Mouse (Mus musculus) mouse embryonic stem cell (cell line): ENCODE data around the gene Ston2.

ENCODE experiments used
- in situ Hi-C, 2 experiments: fragments of 300-500 bp; cut with MboI; formaldehyde crosslinking; loops; 1 replicate in 1 of 2; 3 replicates in 1 of 2; pipeline ENCODE4 v1.14.3; 2019 to 2020; ENCODE audit warnings: low sequenced_read_pairs in 2 of 2, low pct_unique_long_range_greater_than_20kb in 1 of 2, mixed read lengths in 1 of 2; ENCODE audit not compliant: unreplicated experiment in 1 of 2

Ston2 gene

DNA sequence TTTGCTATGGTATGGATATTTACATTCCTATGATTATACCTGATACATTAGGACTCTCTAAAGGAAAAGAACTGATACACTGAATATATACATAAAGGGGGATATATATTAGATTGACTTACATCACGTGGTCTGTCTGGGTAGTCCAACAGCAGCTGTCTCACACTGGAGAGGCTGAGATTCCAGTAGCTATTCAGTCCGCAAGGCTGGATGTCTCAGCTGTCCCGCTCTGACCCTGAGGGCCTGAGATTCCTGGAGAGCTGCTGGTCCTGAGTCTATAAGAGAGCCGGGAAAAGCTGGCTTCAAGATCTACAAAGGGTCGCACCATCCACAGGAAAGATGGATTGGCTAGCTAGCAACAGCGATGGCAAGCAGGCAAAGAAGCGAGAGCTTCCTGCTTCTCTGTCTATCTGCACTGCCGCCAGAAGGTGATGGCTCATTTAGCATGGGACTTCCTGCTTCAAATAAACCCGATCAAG lies at the start of gene Ston2:
Gene Ston2, minus strand, starts transcription at position 429 of the 479 bp plus-strand sequence.
- in situ Hi-C loops, result loop anchor here (10.0 to 25.0 kb wide), 2 partner anchors 143 to 376 kb away; no protein-coding TSS in a partner anchor

DNA sequence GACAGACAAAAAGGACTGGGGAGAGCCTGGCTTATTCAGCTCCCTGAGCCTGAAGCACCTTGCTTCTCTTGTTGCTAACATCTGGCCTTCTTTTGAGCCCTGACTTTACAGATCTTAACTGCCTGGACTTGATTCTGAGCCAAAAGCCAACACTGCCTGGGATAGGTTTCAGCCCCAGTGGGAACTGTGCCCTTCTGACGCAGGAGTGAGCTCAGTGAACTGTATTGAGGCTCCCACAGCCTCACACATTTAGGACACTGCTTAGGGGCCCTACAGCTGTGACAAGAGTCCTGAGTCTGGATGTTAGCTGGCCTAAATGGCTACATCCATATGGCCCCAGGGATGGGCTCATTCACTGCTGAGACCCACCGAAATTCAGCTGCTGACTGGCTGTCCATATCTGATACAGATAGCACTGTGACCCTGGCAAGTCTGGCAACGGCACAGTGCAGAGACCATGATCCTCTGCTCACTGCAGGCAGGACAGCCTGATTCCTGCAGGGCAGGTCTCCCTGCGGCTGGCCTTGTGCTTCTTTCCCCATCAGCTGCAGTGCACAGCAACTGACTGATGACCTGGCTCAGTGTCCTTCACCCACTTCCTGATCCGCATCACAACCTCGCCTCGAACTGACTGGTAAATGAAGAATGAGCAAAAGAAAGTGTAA lies 49.3 kb upstream of the Ston2 start:
- in situ Hi-C loops, result no loop called here

DNA sequence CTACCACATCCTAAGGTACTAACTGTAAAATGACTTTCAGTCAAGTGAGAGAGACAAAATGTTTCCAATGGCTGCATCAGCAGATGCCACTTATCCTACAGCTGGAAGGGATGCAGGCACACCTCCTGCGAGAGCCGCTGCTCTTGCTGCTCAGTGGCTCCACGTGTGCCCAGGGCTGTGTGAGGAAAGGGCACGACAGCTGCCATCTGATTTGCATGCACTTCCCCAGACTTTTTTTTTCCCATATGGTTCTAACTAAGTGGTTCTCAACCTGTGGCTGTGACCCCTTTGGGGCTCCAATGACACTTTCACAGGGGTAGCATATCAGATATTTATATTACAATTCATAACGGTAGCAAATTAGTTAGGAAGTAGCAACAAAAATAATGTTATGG lies 45.7 kb upstream of the Ston2 start:
- in situ Hi-C loops, result no loop called here

DNA sequence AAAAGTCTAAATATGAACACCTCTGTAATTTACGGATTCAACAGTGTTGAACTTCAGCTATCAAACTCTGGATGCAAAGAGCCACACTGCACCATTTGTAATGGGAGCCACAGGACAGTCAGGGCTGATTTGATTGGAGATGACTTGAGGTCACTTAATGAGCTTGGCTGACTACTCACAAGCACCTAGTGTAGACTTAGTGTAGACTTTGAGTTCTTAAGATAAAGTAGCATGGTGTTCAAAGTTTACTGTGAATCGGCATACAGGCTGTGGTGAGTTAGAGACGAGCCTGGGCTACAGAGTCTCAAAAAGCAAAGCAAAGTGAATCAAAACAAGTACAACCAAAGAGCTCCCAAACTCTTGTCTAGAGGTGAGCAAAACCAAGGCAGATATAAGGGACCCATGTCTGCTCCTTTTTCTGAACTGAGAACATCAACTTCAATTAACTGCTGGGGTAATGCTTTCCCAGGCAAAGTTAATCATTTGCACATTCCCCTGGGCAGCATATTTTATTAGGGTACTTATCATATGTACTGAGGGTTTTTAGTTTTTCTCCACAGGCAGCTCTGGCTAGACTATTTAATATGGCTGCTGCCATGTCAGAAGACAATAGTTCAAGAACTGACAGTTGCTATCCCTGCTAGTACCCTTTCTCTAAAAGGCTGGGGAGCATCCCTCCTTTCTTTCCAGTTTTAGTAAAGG lies 45.2 kb upstream of the Ston2 start:
- in situ Hi-C loops, result no loop called here

DNA sequence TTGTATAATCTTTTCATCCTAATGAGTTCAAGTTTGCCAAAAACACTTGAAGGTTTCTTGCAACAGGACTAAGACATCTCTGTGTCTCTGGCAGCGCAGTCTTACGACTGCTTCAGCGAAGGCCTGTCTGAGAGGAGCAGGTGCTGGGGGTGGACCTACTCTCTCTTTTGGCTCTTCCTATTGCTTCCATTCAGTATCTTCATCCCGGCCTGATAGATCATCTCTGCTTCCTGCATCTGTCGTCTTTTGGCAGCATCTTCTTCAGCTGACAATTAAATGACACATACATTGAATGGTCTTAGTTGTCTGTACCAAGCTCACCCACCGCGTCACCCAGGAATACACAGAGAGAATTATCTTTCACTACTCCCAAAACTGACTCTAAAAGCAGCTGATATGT lies 43.2 kb upstream of the Ston2 start:
- in situ Hi-C loops, result no loop called here

DNA sequence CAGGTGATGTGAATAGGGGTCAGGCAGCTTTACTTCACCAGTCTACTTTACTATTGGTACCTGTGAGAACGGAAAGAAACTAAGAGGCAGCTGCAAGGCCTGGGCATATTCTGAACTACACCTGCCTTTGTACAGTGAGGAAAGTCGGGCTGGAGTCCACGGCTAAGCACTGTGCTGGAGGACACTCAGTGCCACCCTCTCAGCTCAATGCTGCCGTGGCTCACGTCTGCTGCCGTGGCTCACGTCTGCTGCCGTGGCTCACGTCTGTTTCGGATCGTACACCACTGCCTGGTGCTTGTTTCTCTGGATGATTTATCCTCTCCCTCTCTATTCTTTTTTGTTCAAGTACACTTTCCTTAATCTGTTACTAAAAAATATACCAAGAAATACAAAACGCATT lies 32.3 kb upstream of the Ston2 start:
- in situ Hi-C loops, result no loop called here

DNA sequence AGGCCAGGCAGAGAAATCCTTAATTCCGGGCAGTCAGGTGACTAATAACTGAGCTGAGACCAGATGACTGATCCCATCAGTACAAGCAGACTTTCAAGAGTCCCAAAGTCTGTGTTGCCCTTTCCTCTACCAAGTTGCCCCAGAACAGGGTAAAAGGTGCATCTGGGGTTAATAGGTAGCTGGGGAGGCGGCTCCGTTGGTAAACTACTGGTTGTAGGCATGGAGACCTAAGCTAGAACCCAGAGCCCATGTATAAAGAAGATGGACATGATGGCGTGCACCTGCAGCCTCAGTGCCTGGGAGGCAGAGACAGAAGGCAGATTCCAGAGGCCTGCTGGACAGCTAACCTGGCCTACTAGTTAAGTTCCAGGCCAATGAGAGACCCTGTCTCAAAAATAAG lies 30.5 kb upstream of the Ston2 start:
- in situ Hi-C loops, result no loop called here

DNA sequence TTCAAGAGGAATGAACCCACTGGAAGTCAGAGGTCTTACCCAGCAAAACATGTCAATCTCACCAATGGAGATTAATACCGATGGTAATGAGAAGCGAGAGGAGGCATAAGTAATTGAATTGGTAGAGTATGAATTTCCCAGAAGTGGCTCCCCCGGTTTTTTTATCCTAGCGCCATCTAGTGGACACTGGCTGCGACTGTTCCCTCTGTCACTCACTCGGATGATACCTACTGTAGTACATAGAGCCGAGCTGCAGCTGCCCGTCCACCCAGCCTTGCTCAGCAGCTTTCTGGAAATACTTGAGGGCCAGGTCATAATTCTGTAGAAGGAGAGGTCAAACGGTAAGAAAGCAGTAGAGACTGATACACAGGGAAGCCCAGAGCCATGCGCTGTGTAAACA lies 27.8 kb upstream of the Ston2 start:
- in situ Hi-C loops, result no loop called here

DNA sequence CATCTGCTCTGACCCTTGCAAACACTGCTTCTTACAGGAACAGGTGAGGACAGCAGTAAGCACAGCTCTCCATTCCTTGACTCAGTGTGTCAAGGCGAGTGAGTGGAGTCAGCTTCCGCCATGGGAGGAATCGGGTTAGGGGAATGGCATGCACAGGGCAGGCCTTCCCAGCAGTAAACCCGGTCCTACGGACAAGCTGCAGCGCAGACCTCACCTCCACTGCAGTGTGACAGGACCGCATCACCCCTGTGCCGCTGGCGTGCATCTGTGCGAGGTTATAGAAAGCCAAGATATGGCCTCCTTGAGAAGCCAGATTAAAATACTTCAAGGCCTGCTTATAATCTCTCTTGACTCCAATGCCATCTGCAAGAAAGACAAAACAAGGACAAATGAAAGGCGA lies 27.4 kb upstream of the Ston2 start:
- in situ Hi-C loops, result no loop called here

DNA sequence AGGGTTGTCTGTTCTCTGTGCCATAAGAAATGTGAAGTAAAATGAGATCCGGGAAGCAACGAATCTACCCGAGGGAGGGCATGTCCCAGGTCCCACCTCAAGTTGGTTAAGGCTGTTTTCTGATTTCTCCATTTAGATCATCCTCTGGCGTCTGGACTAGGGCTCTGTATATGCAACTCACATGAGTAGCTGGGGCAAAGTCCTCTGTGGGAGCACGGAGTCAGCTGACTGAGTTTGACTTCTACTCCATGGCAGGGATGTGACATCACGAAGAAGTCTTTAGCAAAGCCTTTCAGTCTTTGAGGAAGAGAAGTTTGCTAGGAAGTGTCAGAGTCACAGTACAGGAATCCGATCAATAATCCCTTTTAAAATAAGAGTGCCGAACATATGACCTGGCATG lies 20.7 kb upstream of the Ston2 start:
- in situ Hi-C loops, result no loop called here

DNA sequence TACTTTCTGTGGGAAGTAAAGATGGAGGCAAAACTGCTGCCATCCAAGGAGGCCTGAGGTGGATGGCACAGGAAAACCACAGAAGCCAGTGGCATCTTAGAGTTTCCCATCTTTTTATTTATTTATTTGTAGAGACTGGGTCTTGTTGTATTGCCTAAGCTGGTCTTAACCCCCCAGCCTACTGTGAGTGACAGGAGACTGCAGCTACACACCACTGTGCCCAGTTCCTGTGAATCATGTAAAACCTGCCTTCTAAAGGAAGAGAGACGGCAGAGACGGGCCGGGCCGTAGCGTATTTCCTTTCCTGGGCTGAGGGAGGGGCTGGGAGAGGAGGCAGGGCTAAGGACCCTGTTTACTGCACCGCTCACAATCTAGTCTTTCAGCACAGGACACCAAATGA lies 19.6 kb upstream of the Ston2 start:
- in situ Hi-C loops, result no loop called here

DNA sequence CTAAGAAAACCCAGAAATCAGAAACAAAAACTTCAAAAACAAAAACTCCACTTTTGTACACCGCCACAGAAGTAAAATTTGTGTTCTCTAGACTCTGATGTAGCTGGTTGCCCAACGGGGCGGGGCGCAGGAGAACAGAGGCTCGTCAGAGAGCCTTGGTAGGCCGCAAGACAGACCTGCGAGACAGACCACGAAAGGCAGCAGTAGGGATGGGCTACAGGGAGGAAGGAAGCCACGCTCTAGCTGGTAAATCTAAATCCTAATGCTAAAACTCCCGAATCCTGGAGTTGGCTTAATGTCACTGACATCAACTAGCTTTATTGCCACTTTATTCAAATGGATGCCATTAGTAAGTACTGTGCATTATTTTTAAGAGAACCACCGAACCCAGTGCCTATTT lies 18.9 kb upstream of the Ston2 start:
- in situ Hi-C loops, result no loop called here

DNA sequence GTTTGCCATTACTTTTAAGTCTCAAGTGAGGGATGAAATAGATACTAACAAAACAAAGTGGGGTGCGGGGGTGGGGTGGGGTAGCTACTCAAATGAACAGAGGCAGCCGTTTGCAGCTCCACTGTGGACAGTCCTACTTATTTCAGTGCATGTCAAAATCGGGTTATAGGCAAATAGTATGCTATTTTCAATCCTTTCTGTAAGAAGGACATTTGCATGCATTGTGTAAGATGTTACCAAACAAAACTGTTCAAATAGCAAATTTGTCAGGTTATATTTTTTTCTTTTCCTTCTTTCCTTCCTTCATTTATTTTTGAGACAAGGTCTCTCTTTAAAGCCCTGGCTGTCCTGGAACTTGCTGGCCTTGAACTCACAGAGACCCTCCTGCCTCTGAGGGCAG lies 16.1 kb upstream of the Ston2 start:
- in situ Hi-C loops, result no loop called here

DNA sequence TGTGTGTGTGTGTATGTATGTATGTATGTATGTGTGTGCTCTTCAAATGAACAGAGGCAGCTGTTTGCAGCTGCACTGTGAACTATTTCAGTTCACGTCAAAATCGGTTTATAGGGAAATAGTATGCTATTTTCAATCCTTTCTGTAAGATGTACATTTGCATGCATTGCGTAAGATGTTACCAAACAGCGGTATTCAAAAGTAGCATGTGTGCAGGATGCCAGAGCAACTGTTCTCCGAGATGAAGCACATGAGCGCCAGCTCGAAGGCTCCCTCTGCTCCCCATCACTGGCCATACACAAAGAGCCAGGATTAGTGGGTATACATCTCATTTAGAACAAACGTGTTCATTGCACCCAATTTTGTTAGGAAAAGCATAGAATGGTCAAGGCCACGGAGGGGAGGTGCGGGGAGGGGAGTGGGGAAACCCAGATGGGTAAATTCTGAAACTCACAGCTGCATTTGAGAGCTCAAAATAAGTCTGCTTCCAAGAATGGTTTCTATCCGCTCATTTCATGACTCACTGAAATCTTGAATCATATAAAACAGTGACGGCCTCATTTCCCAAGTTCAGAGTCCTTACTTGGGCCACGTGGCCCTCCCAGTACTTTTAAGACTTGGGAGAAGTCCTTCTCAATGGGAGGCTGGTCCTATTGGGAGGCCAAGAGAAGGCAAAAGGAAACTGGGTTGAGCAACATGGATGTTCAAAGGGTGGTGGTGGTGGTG lies 15.2 kb upstream of the Ston2 start:
- in situ Hi-C loops, result no loop called here

DNA sequence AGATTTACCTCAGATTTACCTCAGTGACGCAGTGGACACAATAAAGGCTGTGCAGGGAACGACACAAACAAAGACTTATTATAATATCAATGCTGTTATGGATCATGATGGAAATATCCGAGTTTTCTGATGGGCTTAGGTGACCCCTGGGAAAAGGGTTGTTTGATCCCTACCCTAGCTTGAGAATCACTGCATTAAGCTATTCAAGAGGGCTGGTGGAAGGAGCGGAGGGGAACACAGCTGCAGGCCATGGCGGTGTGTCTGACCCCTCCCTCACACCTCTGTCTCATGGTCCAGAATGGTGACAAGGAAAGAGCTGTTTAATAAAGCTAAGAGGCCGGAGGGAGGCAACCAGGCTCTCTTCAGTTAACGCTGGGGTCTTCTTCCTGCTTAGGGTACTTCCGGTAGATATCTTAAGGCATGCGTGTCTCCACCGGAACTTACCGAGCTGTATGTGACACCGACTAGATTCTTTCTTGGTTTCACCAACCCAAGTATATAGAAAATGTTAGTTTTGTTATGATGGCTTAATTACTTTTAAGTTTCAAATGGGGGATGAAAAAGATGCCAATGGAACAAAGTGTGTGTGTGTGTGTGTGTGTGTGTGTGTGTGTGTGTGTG lies 14.5 kb upstream of the Ston2 start:
- in situ Hi-C loops, result no loop called here

DNA sequence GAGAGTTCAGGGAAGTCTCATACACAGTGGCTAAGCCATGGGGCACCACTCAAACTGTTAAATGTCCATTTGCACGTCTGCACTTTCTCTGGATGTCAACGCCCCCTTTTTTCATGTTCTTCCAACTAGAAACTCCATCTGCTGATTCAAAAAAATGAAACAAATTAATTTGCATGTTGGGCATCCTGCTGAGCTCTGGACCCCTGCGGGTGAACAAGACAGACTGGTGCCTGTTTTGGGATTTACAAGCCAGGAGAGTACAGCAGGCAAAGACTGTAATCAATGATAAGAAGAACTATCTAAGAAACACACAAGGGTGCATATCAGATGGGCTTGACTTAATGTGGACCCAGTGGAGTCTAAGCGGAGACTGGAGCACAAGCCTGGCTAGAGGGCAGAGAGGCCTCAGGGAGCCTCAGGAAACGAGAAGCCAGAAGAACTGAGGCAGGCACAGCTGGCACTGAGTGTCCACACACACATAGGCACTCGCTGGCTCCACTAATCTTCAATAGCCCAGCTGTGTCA lies 12.7 kb upstream of the Ston2 start:
- in situ Hi-C loops, result no loop called here

DNA sequence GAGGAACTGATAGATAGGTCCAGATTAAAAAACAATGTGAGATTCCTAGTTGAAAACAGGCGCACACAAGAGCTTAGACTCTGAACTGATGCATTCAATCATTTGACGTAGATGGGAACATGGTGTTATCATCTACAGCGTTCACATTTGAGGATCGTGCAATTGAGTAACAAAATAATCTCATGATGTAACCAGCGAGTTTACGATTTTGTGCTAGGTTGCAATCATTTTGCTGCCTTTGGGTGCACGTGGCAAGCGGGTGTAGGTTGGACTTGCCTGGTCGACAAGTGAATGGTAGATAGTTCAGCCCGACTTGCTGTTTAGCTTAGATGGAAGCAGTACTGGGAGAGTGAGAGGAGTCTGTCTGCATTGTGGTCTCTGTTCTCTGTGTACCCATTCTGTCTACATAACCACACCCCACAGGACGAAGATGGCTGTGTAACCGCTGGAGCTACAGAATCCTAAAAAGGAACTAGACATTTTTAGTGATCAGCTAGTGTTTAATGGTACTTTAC lies 11.7 kb upstream of the Ston2 start:
- in situ Hi-C loops, result loop anchor here (10.0 to 25.0 kb wide), 3 partner anchors 155 to 388 kb away; no protein-coding TSS in a partner anchor

DNA sequence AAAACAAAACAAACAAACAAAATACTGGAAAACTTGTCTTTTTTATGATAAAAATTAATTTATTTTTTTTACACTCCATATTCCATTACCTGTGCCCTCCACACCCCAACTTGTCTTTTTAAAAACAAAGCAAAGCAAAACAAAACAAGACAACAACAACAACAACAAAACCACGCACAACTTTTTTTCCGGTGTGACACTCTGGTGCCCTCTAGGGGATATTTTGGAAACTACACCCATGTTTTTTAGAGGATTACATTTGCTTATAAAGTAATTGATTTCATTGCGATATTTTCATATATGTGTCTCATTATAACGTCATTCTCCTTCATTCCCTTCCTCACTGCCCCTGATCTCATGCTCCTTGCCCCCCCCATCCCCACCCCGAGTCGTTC lies 11.2 kb upstream of the Ston2 start:
- in situ Hi-C loops, result loop anchor here (10.0 to 25.0 kb wide), 3 partner anchors 155 to 387 kb away; no protein-coding TSS in a partner anchor
